Mouse (Mus musculus) olfactory bulb, adult 2 months (tissue): ENCODE data around the gene Rgma.

Experiments used
- CTCF ChIP-seq: fragments of 200-500 bp; IDR thresholded peaks from 2 replicates; pipeline ENCODE4 v1.5.1; 2012; ENCODE audit warnings: low read depth, mild to moderate bottlenecking, low read length, moderate library complexity; ENCODE audit not compliant: insufficient read depth
- POLR2A ChIP-seq: fragments of 200-500 bp; IDR thresholded peaks from 2 replicates; pipeline ENCODE4 v1.6.1; 2012; ENCODE audit warnings: mild to moderate bottlenecking, low read depth, low read length, moderate library complexity; ENCODE audit not compliant: insufficient read depth

DNA sequence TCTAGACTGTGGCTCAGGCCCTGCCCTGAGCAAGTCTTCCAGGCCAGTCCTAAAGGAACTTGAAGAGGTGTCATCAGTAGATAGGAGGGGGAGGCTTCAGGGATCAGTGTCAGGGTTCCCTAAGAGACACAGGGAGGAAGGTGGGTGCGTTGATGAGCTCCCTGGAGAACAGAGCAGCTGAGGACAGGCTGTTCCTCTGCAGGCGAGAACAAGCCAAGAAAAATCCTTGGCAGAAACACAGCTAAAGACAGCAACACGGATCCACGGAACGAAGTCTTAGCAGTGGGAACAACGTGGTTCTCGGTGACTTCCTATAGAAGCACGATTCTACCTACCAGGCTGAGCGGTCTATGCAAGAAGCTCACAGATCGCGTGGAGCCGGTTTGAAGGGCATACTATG is 44.6 kb upstream of the Rgma start:
- no peak for TF ChIP-seq CTCF
- no peak for TF ChIP-seq POLR2A
